Mouse (Mus musculus) small intestine, adult 2 months (tissue): ENCODE measurements around the gene Pnpla1. TPM values are rescaled to one million over a fixed set of nuclear protein-coding genes. Genes with fewer than 3 reads are reported as not detected.

Source experiments
- H3K27ac ChIP-seq: fragments of 200-500 bp; 2 replicates; pipeline ENCODE4 v1.5.1; 2012; ENCODE audit warnings: low read depth, low read length, control low read depth, inconsistent platforms; ENCODE audit not compliant: insufficient read depth
- H3K27me3 ChIP-seq: fragments of 200-500 bp; 2 replicates; pipeline ENCODE4 v1.6.1; 2012; ENCODE audit warnings: mild to moderate bottlenecking, moderate library complexity, low read length, inconsistent platforms; ENCODE audit not compliant: control insufficient read depth, insufficient read depth
- H3K36me3 ChIP-seq: fragments of 200-500 bp; 2 replicates; pipeline ENCODE4 v1.6.1; 2012; ENCODE audit warnings: mild to moderate bottlenecking, low read length, control low read depth, inconsistent platforms; ENCODE audit not compliant: control insufficient read depth, insufficient read depth
- H3K4me1 ChIP-seq: fragments of 200-500 bp; 2 replicates; pipeline ENCODE4 v1.6.1; 2012; ENCODE audit warnings: low read length, inconsistent platforms, mixed read lengths; ENCODE audit not compliant: control insufficient read depth, insufficient read depth, insufficient read length
- H3K4me3 ChIP-seq: fragments of 200-500 bp; 2 replicates; pipeline ENCODE4 v1.5.1; 2012; ENCODE audit warnings: low read depth, mild to moderate bottlenecking, control low read depth, inconsistent platforms, low read length, moderate library complexity
- CTCF ChIP-seq: fragments of 200-500 bp; IDR thresholded peaks from 2 replicates; pipeline ENCODE4 v1.5.1; 2012; ENCODE audit warnings: low read depth, mild to moderate bottlenecking, control low read depth, inconsistent platforms, low read length, moderate library complexity, mixed read lengths; ENCODE audit not compliant: insufficient replicate concordance, insufficient read length; ENCODE audit errors: extremely low read depth
- POLR2A ChIP-seq: fragments of 200-500 bp; IDR thresholded peaks from 2 replicates; pipeline ENCODE4 v1.6.1; 2012; ENCODE audit warnings: low read depth, mild to moderate bottlenecking, control low read depth, inconsistent platforms, low read length, moderate library complexity
- WGBS: fragments of 180-500 bp; shearing (Covaris S2); methylation state at CpG from one replicate; pipeline ENCODE4 v1.1.7; 2018; 5-methylcytosine and 5-hydroxymethylcytosine counted together
- polyA plus RNA-seq: library from polyadenylated mRNA; depleted of rRNA; stranded (reverse); fragments of >200 nt; gene quantifications from 2 replicates; pipeline ENCODE4 v1.2.3, GENCODE M21; 2012

Pnpla1 gene
- polyA plus RNA-seq, 1 experiment: 0.77 TPM

GRCm38 (mm10) chr17:28883941-28884516 is 25.8 kb downstream of the Pnpla1 start:
- Histone ChIP-seq H3K4me1 (no peaks in the 10 kb centered on the region; the same call in 1 of the 2 replicates), H3K27me3 (no peaks in the 10 kb centered on the region), H3K36me3 (no peaks in the 10 kb centered on the region), H3K27ac (no peak overlapping the region), H3K4me3 (no peak overlapping the region)
- TF ChIP-seq POLR2A (no peak), CTCF (no peak)
- WGBS: 73% methylated on average over 10 of the region's 10 CpGs

- TF ChIP-seq POLR2A: no peak
- no peak for TF ChIP-seq CTCF
- Histone ChIP-seq H3K27me3 (no peaks in the 10 kb centered on the region), H3K36me3 (no peaks in the 10 kb centered on the region), H3K4me1 (no peaks in the 10 kb centered on the region), H3K4me3 (no peak overlapping the region), H3K27ac (no peak overlapping the region)
- WGBS: 90% methylated on average over 8 of the region's 8 CpGs
Observed at GRCm38 (mm10) chr17:28885231-28885630, 27.0 kb downstream of the Pnpla1 start.

GRCm38 (mm10) chr17:28886266-28886665 is 28.1 kb downstream of the Pnpla1 start:
- TF ChIP-seq CTCF: no peak
- no peak for TF ChIP-seq POLR2A
- no peak overlapping the region for H3K27ac ChIP-seq
- H3K27me3 ChIP-seq: no peaks in the 10 kb centered on the region
- WGBS: 72% methylated on average over 8 of the region's 8 CpGs
- H3K4me1 ChIP-seq: no peaks in the 10 kb centered on the region
- H3K4me3 ChIP-seq: no peak overlapping the region
- no peaks in the 10 kb centered on the region for H3K36me3 ChIP-seq

GRCm38 (mm10) chr17:28894050-28894767 is 36.0 kb downstream of the Pnpla1 start:
- TF ChIP-seq CTCF: no peak
- no peak for TF ChIP-seq POLR2A
- no peak overlapping the region for H3K27ac ChIP-seq
- H3K27me3 ChIP-seq: no peaks in the 10 kb centered on the region
- peaks cover 10% of the 10 kb centered on the region; the same call in 1 of the 2 replicates for H3K36me3 ChIP-seq
- H3K4me3 ChIP-seq: no peak overlapping the region
- no peaks in the 10 kb centered on the region; the same call in 1 of the 2 replicates for H3K4me1 ChIP-seq
- WGBS: 70% methylated on average over 11 of the region's 11 CpGs

GRCm38 (mm10) chr17:28895217-28895875 is 37.1 kb downstream of the Pnpla1 start:
- Histone ChIP-seq H3K27ac (no peak overlapping the region), H3K4me1 (no peaks in the 10 kb centered on the region; the same call in 1 of the 2 replicates), H3K4me3 (no peak overlapping the region), H3K27me3 (no peaks in the 10 kb centered on the region), H3K36me3 (peaks cover 17% of the 10 kb centered on the region)
- 96% methylated on average over 21 of the region's 21 CpGs for WGBS
- TF ChIP-seq CTCF: peak; percentile 6; the same call in 1 of the 2 replicates
- no peak for TF ChIP-seq POLR2A

GRCm38 (mm10) chr17:28896095-28896780 is 38.0 kb downstream of the Pnpla1 start:
- no peaks in the 10 kb centered on the region for H3K27me3 ChIP-seq
- no peak overlapping the region for H3K4me3 ChIP-seq
- TF ChIP-seq CTCF: no peak
- no peak for TF ChIP-seq POLR2A
- WGBS: 92% methylated on average over 11 of the region's 11 CpGs
- H3K4me1 ChIP-seq: no peaks in the 10 kb centered on the region; the same call in none of the 2 replicates
- H3K27ac ChIP-seq: no peak overlapping the region
- peaks cover 21% of the 10 kb centered on the region for H3K36me3 ChIP-seq

GRCm38 (mm10) chr17:28897817-28898216 is 39.6 kb downstream of the Pnpla1 start:
- Histone ChIP-seq H3K4me3 (no peak overlapping the region), H3K27ac (no peak overlapping the region), H3K27me3 (no peaks in the 10 kb centered on the region), H3K36me3 (peaks cover 31% of the 10 kb centered on the region), H3K4me1 (no peaks in the 10 kb centered on the region; the same call in none of the 2 replicates)
- WGBS: 86% methylated on average over 5 of the region's 5 CpGs
- TF ChIP-seq CTCF (no peak), POLR2A (no peak)
